Mouse (Mus musculus): ENCODE measurements around the gene Tgfbrap1.
"Not testable (repeated sequence)": the region's sequence is repeated elsewhere in the genome, so short reads cannot be mapped to it uniquely, and the experiment has no call there.

DNA sequence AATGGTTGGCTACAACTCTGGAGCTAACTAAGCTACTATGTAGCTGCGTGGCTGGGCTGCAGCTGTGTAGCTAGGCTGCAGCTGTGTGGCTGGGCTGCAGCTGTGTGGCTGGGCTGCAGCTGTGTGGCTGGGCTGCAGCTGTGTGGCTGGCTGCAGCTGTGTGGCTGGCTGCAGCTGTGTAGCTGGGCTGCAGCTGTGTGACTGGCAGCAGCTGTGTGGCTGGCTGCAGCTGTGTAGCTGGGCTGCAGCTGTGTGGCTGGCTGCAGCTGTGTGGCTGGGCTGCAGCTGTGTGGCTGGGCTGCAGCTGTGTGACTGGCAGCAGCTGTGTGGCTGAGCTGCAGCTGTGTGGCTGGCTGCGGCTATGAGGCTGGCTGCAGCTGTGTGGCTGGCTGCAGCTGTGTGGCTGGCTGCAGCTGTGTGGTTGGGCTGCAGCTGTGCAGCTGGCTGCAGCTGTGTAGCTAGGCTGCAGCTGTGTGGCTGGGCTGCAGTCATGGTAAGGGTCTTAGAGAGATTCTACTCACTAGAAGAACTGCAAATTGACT, 38.1 kb upstream of the Tgfbrap1 start:
- TF ChIP-seq CTCF (IDR thresholded peaks at IDR 0.05; ENCODE audit: control insufficient read depth, insufficient read depth, insufficient replicate concordance, low read depth, low read length); POLR2A (IDR thresholded peaks at IDR 0.05; ENCODE audit: control insufficient read depth, low read depth, low read length): not testable (repeated sequence)

All from testis, adult 2 months (tissue).